Mouse (Mus musculus) natural killer cell, adult 2 months (primary cell): ENCODE data around the gene Rap1a.

Source experiments
- DNase-seq, 2 experiments: peaks; one replicate each; pipeline ENCODE4 v3.0.0; 2022; ENCODE audit warnings: low spot score in 2 of 2

Gene Rap1a

DNA sequence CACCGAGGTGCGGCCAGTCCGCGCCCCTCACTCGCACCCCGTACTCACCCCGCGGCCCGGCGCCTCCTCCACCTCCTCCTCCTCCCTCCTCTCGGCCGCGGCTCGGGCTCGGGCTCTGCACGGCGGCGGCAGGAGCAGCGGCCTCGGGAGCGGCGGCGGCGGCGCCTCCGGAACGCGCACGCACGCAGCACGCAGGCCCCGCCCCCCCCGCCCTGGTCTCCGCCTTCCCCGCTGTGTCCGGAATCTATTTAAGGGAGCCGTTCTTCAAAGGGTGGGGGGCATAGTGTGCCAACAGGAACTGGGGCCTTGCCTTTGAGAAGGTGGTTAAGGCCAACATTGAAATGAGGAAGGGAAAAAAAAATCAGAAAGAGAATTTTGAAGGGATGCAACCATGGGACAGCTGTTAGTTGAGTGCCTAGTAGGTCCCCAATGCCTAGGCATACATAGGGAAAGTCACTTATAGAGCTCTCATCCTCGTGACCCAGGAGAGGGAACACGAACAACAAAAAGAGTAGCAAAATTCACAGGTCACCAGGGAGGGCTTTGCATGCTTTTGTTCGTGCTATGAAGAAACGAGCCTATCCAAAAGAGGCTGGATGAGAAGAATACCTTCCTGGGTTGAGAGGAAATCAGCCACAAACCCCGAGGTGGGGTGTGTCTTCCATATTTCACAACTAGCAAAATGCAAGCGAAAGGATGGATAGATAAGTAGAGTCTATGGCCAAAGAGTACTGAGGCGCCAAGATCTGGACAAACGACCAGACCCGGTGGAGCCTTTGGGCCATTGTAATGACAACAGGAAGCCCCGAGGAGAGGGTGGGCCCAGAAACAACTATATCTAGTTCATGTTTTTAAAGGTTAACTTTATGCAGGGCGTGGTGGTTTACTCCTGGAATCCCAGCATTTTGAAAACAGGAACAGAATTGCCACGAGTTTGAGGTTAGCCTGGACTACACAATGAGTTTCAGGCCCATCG is at the start of gene Rap1a:
Gene Rap1a (minus strand): TSS at position 146 of the 976 bp plus-strand sequence.
- peak; percentile 50 to 56 for DNase-seq

DNA sequence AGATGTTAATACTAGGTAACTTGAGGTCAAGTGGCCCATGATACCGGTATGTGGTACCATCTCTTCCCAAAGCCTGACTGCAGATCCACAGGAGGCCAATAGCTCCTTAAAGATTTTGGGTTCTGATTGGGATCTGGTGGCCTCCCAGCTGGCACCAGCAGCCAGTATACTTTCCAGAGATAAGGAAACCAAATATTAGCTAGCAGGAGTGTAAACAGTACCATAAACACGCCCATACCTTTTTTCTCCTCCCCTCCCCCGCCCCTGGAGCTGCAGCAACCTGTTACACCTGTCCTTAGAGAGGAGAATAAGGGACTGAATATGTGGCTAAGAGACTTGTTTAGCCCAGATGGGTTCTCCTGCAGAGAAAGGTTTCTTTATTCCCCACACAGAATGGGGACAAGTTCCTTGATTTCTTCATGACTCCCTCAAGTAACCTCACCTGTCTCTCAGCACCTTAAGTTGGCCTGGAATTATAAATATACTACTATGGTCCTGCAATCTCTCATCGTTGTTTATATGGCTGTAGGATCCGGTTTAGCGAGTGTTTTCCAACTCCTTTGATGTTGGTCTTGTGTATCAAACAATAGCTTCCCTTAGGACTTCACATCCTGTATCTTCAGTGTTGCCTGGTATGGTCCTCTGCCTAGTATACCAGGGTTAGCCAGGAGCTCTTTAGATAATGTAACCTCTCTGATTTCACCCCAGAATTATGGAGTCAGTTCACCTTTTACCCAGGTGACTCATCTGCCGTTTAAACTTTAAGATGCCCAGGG is 45.3 kb upstream of the Rap1a start:
- no peak for DNase-seq

DNA sequence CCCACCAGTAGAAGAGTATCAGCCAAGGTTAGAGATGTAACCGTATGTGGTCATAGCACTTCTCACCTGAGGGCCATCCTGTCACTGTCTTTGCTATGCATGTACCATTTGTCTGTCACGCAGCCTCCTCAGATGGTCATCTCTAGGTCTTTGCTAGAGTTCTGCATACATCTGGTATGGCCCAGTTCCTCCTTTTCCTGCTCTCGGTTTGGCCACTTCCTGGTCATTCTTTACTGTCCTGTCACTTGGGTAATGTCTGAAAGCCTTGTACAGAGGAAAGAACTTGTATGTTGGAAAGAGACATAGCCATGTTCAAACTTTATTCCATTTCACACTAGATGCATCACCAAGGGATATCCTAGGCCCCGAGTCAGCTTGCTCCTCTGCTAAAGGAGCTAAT is 38.7 kb upstream of the Rap1a start:
- DNase-seq, result no peak

DNA sequence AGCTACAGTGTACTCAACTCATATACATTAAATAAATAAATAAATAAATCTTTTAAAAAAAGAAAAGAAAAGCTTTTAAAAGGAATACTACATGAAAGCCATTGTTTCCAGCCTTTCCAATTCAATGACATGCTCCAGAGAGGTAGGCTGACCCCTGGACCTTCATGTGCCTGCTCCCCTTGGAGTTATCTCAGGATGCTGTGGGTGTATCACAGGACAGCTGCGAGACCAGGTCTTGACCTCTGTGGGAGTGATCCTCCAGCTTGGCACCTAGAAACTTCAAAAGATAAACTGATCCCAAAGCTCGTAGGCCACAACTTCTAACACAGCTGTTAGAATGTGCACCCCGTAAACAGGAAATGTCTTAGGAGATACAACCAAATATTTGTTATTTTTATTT is 37.5 kb upstream of the Rap1a start:
- DNase-seq, result no peak

DNA sequence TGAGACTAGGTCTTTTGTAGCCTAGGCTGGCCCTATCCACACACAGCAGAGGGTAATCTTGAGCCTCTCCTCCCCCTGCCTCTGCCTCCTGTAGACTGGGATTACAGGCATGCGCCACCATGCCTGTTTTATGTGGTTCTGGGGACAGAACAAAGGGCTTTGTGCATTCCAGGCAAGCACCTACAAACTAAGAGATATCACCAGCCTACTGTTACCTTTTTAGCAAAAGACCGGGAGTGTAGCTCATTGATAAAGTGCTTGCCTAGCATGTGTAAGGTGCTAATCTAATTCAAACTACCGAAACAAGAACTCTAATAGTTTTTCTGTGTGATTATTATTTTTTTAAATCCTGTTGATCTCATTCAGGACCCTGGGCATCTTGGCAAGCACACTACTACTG is 35.7 kb upstream of the Rap1a start:
- DNase-seq, result no peak

DNA sequence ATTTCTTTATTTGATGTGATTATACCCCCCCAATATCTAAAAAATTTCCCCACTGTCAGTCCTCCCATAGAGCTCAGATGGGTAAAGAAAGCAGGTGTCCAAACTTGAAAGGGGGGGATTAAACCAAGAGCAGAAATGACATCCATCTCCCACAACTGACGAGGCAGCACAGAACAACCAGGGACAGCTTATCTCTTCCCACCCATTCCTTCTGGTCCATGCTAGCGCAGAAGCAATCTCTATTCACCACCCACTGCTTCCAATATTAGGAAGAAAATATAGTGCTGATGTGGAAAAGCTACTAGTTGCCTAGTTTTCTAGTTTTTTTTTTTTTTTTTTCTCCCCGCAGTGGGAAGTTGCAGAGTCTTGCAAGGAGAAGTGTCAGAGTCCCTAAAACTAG is 34.7 kb upstream of the Rap1a start:
- DNase-seq, result no peak

DNA sequence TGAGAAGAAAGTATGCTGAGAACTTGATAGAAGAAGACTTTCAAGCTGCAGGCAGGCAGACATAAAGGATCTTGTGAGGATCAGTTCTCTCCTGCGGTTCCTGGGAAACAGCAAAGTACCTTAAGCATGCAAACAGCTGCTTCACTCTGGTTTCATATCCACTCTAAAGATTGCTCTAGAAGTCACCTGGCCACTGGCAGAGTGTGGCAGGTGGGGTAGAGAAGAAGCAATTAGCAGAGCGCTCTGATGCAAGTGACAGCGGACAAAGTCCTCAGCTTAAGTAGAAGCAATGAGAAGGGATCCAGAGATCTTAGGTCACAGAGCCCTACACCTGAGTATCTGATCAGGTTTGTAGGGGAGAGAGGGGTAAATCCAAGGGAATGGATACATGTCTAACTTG is 30.4 kb upstream of the Rap1a start:
- no peak for DNase-seq

DNA sequence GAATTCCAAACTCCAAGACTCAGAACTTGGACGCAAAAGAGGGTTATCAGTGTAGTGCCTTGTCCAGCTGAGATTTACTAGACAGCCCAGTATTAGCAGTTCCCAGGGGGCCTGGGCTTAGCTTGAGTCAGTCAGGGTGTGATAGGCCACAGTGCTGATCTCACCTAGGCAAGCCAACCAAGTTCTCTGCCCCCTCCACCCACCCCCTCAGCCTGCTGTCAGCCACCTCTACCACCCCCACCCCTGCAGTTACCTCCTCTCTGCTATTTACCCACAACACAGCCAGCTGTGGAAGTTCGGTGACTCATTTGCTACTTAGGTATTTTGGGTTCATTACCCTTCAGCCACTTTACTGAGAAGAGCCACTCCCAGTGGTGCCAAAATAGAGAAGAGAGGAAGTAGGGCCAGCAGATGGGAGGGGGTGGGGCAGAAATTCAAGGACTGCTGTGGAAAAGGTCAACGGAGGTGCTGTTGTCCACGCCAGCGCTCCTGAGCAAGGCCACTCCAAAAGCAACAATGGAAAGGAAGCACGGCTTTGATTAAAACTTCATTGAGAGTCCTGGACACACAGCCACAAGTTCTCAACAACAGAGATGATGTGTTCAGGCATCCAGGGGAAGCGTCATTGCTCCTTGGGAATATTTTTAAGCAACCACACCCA is 24.5 kb upstream of the Rap1a start:
- DNase-seq, result peak; percentile 53 to 55

DNA sequence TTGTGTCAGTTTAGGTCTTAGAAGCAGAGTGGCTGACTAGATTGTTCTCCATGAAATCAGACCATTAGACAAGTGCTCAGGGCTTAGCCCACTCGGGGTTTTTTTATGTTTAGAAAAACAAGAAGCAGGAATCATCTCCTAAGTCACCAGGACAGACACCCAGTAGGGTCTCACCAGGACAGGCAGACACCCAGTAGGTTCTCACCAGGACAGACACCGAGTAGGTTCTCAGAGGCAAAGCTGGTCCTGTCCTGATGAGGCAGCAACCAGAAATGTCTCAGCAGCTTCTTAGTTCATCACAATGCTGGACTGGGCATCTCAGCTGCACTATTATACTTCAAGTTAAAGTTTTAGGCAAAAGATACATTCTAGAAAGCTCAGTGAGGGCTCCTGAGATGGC is 23.6 kb upstream of the Rap1a start:
- no peak for DNase-seq

DNA sequence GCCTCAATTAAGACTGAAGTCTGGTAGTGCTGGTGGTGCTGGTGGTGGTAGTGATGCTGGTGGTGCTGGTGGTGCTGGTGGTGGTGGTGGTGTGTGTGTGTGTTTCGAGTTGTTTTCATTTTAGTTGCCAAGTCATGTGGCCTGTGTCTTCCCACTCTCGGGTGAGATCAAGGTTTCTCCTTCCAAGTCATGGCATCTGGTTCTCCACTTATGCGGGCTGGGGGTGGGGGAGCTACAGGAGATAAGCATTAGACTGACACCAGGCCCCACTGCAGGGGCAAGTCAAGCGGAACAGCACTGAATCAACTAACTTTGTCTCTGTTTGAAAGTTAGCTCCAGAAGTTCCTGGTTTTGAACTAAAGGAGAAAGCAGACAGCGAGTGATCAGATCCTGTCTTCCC is 23.0 kb upstream of the Rap1a start:
- no peak for DNase-seq

DNA sequence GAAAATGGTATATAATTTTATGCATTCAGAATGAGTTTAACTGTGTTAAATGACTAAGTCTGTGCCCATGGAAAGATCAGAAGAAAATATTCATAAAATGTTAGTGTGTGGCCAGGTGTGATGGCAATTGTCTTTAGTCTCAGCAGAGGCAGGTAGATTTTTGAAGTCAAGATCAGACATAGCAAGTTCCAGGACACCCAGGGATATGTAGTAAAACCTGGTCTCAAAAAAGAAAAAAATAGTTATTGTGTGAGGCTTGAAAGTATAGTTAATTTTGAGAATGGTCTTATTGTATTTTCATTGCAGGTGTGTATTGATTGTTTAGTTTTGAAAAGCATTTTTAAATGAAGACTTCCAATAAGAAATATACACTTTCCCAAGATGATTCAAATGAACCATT is 22.5 kb upstream of the Rap1a start:
- no peak for DNase-seq

DNA sequence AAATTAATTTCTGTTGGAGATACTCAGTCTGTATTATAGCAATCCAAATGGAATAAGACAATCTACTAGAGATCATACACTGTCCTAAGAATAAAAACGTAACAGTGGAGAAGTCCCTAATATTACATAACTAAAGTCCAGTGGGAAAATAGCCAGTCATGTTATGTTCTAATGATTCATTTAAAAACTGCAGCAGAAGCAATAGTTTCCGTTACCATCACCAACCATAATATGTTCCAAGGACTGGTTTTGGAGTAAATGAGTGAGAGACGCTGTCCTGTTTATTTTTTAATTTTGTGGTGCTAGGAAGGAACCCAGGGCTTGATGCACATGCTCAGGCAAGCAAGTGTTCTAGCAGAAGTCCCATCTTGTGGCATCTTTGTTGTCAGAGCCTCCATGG is 20.4 kb upstream of the Rap1a start:
- DNase-seq, result no peak

DNA sequence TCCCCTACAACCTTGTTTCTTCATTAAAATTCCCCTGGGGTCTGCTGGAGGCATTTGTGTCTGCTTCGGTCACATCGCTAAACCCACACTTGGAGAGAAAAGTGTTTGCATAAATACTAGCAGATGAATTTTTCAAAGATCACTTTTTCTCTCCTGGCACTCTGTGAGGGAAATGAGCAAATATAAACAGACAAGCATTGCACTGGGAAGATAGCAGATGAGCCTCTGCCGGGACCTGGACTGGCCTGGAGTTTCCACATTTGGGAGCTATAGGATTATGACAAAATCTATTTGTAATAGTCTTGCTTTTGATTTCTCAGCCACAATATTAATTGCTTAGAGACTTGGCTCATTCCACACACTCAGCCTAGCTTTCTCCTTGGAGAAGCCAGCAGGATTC is 19.1 kb upstream of the Rap1a start:
- no peak for DNase-seq

DNA sequence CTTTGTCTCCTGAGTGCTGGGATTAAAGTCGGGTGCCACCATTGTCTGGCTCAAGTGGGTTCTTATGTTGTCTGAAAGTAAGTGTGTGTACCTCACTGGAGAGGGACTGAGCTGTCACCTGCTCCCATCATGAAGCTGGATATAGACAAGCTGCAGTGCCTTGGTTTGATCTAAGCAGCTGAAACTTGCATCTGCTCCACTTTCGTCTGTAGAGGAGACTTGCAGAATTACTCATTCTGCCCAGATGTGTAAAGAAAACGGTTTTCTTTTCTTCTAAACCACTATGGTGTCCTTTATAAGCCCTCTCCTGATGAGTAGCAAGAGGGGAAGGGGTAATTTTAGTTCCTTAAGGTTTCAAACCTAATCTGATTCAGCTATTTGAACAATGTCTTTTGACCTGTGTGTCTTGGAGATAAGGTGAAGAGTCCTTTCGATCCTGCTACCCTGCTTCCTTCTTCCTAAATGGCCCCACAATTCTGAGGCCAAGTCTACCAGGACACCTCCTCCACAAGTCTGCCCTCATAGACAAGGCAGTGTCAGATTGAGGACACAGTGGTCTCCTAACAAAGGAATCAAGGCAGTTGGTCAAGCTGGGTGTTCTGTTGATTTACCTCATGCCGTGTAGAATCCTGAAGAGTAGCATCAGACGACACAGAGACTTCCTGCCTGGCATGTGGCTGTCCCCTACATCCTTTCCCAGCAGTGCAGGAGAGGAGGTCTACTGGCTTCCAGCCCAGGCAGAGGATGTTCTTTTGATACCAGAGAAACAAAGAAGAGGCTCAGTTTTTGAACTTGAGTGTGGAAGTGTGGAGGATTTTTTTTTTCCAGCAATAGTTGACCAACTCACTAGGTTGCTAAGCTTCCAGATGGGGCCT is 17.2 kb upstream of the Rap1a start:
- DNase-seq, result no peak

DNA sequence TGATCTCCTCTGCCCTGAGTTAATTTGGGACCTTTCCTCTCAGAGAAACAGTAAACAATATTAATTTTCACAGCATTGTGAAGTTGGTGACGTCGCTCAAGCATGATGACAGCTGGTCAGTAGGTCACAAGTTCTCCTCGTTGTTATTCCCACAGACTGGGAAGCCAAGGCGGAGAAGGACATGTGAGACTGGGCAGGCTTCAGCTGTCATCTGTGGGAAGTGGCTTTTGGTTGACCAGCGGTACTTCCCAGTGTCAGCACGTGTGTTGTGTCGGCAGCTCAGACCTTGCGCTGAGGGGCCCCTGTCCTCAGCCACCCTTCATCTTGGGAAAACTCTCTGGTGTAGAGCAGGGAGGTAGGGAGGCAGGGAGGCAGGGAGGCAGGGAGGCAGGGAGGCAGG is 15.0 kb upstream of the Rap1a start:
- DNase-seq, result peak; percentile 37 to 52

DNA sequence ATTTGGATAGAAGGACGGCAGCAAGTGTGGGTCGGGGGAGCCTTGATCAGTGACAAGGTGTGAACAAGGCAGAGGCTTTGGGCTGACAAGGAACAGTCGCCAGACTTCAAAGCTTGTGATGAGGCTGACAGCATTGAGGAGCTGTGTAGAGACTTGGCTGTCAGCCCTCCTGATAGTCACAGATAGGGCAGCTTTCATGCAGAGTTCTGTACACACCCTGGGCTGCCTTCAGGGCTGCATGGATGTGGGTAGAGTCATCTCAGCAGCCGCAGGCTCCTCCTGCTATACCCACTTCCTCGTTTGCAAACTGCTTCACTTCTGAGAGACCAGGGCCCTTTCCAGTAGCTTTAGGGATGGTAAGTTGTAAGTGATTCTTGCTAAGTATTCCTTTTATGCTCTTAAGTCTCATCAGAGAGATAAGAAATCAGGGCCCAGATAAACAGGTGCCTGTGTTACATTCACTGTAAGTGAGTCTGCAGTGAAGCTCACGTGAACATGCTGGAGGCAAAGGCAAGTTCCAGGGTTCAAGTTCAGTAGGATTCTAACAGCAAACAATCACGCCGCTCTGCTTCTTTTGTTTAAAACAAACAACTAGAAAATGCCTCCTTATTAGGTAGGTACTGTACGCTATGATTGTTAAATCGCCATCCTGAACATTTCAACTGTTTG is 14.2 kb upstream of the Rap1a start:
- DNase-seq, result peak; percentile 73 to 74

DNA sequence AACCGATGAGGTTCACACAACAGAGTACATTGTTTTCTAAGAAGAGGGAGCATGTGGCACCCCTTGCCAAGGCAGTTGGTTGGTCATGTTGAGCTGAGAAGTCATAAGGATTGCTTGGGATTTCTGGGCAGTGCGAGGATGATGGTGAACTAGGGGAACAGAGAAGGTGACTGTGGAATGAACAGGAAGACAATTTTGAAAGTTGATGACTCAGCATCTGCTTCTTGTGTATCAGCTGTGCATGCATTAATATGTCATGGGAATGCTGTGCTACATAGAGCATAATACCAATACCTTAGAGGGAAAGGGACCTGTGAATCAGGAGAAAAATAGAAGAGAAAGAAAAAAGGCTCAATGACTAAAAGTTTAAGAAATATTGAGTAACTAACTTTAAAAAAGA is 10.0 kb upstream of the Rap1a start:
- DNase-seq, result no peak

DNA sequence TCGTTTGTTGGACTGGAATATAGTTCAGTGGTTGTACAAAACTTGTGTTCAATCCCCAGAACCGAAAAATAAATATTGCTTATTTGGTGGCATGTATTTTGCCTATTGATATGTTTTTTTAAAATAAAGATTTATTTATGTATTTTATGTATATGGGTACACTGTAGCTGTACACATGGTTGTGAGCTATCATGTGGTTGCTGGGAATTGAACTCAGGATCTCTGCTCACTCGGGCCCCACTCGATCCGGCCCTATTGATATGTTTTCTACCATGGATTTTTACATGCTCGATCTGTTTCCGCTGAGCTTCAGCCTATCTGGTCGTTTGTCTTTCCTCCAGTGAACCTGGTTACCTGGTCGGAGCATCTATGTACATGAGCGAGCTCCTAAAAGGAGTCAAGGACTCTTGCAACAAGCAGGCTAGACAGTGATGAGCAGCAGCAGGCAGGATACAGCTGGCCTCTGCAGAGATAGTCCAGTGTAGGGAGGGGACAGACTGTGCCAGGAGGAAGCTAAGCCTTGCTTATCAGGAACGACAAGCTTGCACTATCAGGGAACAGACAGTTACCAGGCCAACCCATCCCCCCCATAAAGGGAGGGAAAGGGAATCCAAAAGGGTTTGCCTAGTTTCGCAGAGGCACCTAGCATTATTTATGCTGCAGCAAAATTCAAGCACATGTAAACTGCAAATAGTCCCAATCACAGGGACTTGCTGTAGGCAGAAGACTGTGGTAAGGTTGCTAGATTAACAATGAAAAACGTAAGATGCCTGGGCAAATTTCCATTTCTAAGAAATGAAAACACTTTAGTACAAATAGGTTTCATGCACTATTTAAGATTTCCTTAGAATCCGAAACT is 7.3 kb upstream of the Rap1a start:
- DNase-seq, result no peak

DNA sequence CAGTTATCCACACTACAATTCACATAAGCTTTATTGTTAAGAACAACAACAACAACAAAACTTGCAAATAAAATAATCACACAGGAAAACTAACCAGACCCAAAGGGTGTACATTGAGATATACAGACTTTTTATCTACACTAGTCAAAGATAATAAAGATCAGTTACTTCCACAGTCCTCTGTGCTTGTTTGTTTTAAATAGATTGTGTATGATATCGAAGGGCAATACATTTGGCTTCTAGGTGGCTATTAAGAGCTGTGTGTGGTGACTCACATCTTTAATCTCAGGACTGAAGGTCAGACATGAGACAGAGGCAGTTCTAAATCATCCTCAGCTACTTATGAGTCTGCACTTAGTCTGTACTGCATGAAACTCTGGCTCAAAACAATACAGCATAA is 6.5 kb upstream of the Rap1a start:
- DNase-seq, result no peak
